Mouse (Mus musculus) spleen, adult 2 months (tissue): Measurements from ENCODE around the gene Ccnb1.

ENCODE experiments used
- CTCF ChIP-seq: fragments of 200-500 bp; IDR thresholded peaks from 2 replicates; pipeline ENCODE4 v1.5.1; 2011; ENCODE audit warnings: mild to moderate bottlenecking, inconsistent platforms; ENCODE audit not compliant: insufficient read depth, insufficient read length, insufficient replicate concordance; ENCODE audit errors: extremely low read depth
- POLR2A ChIP-seq: fragments of 200-500 bp; IDR thresholded peaks from 2 replicates; pipeline ENCODE4 v1.6.1; 2011; ENCODE audit warnings: low read depth, low read length, inconsistent platforms

GRCm38 (mm10) chr13:100797171-100797570 is 10.8 kb upstream of the Ccnb1 start:
- TF ChIP-seq POLR2A (no peak), CTCF (no peak)
